Mouse (Mus musculus): ENCODE measurements around the gene Ap2a1.
A peak's percentile ranks its signal among the peaks of the same experiment; 100 is the strongest.

The Ap2a1 gene

DNA sequence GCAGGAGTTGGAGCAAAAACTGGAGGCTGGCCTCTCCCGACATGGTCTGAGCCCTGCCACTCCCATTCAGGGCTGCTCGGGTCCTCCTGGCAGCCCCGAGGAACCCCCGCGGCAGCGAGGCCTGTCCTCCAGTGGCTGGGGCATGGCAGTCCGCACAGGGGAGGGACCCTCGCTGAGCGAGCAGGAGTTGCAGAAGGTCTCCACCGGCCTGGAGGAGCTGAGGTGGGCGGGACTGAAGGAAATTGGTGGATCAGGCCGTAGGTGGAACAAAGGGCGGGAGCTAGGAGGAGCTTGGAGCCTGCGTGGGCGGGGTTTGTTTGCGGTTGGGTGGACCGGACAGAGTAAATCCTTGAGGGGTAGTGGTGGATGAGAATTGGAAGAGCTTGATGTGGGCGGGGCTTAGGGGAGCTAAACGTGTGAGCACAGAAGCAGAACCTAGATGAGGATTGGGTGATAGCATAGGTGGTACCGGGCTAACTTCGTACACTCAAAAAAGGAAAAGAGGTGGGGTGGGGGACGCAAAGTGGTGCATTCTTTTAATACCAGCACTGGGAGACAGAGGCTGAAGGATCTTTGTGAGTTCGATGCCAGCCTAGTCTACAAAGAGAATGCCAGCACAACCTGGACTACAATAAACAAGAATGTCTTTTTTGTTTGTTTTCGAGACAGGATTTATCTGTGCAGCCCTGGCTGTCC, 23.5 kb upstream of the Ap2a1 start:
- DNase-seq = peak; percentile 96

DNA sequence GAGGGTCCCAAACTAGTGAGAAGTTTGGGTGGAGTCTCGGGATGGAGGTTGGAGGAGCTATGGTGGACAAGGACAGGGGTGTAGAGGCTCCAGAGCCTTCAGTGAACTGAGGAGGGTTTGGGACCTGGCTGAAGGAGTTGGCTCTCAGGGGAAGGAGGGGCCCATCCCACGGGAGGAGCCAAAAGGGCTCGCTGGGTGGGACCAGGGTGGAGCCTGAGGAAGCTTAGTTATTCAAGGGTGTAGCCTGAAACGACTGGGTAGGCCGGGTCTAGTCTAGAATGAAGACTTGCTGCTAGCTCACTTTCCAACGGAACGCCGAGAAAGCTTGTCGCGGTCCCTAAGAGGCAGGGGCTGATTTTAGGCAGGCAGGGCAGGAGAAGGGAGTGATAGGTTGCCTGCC, 22.7 kb upstream of the Ap2a1 start:
- peak; percentile 83 for DNase-seq

DNA sequence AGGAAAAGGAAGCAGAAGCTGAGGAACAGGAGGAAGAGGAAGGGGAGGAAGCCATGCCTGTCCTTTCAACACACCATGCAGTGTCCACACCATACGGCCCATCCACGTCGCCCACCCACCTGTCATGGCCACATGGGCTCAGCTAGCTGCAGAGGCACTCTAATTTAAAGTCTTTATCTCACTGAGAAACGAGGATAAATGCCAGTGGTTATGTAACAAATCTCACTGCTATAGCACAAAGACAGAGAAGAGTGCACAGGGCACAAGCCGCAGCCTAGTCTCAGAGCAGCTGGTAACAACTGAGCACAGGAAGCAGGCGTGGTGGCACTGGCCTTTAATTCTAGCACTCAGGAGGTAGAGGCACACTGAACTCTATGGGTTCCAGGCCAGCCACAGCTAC, 20.6 kb upstream of the Ap2a1 start:
- DNase-seq = no peak

DNA sequence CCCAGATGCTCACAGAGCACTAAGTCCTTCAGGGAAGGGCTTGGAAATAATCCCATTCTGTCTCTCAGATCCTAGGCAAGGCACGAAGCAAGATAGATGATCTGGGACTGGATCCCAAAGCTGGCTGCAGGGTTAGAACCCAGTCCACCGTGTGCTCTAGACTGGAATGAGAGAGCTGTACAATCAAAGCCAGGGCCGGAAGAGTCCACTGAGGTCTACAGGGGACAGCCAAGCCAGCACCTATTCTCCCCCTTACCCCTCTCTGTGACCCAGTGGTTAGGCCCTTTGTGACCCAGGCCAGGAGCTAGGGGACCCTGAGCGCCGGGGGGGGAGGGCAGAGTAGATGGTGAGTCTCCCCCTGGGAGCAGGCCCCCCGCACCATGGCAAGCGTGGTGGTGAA, 13.6 kb upstream of the Ap2a1 start, which contains the start of gene Tsks:
TSS of gene Tsks (plus strand) at position 301 of the 400 bp plus-strand sequence.
- no peak for DNase-seq

DNA sequence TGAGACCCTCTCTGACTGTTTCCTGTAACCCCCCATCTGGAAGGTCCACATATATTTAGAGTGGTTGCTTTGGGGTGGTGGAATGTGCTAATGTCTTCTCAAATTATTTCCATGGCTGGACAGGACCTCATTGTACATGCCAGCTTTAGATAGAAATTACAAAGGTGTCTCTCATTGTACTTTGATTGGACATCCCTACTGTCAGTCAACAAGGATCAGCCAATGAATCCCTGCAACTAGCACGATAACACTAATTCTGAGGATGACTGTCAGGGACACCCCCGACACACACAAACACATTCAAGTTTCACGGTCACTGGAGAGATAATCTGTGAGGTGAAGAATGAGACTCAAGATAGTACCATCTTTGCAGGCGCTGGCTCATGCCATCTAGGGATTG, 9.4 kb upstream of the Ap2a1 start:
- DNase-seq = no peak

DNA sequence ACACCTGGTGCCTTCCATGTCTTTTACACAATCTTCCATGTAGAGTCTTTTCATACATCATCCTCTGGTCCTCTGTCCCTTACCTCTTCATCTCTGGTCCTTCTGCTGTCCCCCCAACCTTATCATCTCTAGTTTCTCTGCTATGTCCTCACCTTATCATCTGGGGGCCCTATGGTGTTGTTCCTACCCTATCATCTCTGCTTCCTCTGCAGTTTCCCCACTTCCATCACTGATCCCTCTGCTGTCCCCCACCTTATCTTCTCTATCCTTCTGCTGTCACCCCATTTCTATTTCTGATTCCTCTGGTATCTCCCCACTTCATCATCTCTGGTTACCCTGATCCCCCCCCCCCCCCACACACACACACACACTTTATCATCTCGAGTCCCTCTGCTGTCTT, 726 bp downstream of the Ap2a1 start:
- no peak for DNase-seq

DNA sequence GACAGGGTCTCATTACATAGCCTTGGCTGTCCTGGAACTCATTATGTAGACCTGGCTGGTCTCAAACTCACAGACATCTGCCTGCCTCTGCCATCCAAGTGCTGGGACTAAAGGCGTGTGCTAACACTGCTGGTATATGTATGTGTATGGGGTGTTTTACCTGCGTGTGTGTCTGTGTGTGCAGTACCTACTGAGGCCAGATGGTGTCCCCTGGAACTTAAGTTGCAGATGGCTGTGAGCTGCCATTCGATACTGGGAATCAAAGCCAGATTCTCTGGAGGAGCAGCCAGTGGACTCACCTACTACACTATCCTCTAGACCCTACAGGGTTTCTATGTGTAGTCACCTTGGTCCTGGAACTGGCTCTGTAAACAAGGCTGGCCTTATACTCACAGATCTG, 3.8 kb downstream of the Ap2a1 start:
- peak; percentile 56 for DNase-seq

DNA sequence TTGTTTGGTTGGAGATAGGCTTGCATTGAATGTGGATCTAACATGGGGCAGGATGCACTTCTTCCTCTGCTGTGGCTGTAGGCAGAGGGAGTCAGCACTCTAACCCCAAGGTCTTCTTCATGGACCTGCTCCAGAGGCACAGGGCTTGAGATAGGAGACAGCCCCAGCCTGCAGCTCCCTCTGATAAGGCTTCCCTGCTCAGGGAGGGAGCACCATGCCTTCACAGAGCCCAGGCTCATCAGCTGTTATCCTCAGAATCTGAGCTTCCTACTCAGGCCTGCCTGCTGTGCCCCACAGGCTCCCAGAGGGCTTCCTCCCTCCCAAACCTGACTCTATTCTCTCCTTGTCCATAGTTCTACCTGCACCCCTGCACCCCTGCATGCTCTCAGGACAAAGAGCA, 6.8 kb downstream of the Ap2a1 start:
- no peak for DNase-seq

DNA sequence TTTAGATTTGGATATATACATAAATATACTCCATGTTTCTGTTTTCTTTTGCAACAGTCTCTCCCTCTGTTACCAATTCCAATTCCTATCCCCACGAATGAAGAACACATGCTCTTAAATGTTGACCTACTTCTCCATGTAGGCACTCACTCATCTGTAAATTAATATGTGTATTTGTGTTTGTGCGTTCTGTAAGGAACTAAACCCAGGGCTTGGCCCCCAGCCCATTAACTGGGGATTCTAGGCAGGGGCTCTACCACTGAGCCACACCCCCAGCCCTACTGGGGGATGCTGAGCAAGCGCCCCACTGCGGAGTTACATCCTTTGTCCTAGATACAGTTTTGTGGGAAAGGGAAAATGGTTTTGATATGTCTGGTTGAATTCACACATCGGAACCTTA, 10.2 kb downstream of the Ap2a1 start:
- no peak for DNase-seq

DNA sequence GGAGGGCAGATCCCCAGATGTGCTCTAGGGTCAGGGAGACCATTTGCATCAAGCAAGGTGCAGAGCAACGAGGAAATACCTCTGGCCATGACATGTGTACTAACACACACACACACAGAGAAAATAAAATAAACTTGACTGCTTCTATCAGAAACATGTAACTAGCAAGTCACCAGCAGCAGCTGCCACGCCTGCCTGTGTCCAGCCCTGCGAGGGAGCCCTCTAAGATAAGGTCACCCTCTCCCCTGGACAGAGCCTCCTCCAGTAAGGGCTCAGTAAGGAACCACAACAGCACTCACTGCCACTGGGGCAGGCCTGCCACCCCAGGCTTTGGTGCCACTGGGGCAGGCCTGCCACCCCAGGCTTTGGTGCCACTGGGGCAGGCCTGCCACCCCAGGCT, 11.1 kb downstream of the Ap2a1 start:
- no peak for DNase-seq

DNA sequence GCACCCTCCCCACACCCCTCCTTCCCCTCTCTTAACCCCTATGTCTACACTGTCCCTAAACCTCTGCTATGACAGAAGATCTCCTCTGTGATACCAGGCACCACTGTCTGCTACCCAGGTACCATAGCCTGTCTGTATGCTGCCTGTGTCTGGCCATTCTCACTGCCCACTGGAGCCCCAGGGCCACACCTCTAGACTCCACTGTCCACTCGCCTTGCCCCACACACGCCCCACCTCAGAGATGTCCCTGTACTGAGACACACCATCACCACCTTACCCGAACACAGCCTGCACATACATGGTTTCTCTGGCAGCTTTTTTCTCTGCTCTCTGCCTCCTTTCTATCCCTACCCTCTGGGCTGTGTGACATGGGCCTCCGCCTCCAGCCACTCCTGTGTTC, 12.4 kb downstream of the Ap2a1 start:
- DNase-seq = no peak

DNA sequence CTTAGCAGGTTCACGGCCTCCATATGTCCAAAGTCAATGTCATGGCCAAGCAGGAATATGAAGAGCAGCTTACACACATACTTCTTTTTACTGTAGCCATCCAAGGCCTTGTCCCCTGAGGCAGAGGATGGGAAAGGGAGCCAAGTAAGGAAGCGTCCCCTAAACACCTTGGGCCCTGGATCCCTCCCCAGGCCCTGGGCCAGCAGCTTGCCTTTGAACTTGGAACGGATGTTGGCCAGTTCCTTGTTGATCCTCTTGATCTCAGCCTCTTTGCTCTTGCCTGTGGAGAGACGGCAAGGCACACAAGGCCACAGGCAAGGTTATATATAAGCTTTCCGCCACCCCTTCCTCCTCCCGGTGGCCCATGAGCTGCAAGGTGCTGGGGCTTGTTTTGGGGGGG, 13.1 kb downstream of the Ap2a1 start:
- no peak for DNase-seq

DNA sequence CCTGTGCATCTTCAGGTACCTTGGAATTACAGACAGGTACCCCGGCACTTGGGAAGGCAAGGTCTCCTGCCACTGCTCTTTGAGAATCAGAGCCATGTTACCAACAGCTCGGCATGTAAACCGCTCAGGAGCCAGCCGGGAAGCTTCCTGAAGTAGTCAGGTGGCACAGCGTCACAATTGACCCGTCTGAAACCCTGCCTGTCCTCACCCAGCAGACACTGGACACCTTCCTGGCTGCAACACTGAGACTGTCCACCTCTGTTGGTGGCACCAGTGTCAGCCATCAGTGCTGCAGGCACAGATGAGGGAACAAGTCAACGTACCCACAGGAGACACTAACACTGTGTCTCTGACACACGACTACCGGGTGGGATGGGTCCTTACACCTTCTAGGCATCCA, 14.0 kb downstream of the Ap2a1 start:
- no peak for DNase-seq

DNA sequence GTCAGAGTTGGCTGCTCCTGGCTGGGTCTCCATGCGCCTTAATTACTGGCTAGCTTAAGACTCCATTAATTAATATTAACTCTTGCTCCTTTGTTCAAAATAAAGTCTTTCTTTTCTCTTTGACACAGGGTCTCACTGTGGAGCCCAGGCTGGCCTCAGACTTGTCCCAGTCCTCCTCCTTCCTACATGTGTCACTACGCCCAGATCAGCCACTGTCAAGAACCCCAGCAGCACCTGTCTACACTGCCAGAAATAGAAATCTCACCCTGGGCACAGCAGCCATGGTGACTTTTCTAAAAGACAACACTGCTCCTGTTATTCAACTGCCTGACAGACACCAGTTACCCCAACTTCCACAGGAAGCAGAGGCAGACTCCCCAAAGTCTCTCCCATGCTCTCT, 14.9 kb downstream of the Ap2a1 start:
- no peak for DNase-seq

DNA sequence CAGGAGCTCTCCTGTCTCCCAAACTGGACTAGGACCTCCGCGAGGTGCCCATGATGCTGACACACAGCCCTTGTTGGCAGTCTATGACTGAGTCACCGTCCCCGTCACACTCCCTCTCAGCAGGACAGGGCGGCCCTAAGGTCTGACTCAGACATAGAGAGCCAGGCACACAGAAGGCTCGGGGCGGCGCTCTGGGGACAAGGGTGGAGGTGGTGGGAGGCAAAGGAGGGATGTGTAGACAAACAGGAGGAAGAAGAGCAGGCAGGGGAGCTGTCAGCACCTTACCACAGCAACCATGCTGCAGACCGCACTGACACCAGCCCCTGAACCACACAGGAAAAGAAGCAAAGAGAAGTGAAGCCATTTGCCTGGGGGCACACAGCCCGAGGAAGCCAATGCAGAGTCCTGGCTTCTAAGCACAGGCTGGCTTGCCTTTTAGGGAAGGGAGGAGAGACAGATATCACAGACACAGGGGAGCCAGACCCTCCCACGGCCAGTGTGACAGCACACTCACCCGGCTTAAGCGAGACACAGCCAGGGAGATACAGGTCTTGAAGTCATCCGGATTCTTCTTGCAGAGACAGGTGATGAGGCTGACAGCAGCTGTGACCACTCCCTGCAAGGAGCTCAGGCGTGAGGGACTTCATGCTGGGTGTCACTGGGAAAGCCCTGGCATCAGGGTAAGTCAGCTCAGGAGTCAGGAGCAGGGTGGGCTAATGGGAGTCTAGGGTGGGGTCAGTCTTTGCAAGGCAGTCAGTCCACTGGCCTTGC, 20.4 kb downstream of the Ap2a1 start:
- DNase-seq = no peak

DNA sequence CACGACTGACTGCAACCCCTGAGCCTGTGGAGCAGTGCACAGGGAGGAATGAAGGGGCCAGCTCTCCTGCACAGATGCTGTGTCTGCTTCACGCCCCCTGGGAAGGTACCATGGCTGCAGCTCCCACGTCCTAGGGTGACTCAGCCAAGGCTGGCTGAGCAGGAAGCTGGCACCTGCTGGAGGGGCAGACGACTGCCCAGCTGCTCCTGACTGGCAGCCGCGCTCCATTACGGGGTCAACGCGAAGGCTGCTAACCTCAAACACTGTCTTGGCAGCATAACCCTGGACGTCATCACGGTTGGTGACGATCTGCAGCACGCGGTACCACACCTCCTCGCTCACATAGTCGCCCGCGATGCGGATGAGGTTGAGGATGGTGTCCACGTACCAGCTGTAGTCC, 23.9 kb downstream of the Ap2a1 start:
- no peak for DNase-seq

DNA sequence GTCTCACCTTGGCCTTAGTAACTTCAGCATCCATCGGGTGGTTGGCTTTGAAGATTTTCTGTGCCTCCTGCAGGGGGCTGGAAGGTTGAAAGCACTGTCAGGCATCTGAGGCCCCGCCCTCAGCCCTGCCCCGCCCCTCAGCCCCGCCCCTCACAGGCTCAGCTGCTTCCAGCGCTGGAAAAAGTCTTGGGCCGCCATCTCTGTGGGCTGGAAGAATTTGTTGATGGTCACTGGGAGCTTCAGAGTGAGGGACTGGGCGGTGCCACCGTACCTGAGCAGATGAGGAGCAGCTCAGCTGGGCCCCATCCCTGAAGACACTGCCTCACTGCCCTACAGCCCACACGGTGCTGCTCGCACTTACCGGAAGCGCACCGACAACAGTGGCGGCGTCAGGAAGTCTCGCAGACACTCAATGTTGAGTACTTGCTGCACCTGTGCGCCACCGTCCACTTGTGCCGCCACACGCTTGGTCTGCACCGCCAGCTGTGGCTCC, 28.0 kb downstream of the Ap2a1 start:
- no peak for DNase-seq

DNA sequence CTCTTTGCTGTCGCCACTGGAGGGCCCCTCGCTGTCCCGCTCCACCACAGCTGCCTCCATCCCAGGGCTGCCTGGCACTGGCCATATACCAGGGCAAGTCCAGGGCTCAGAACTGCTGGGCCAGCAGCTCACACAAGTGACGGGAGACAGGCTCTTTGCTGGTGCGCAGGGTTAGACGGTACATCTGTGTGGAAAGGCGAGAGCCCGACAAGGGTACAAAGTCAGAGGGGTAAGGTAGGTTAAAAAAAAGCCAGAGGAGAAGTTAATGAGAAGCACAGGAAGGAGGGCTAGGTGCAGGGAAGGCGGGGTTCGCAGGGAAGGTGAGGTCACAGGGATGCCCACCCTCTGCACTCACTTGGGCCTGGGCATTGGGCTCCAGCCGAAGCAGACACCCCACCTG, 28.7 kb downstream of the Ap2a1 start:
- no peak for DNase-seq

DNA sequence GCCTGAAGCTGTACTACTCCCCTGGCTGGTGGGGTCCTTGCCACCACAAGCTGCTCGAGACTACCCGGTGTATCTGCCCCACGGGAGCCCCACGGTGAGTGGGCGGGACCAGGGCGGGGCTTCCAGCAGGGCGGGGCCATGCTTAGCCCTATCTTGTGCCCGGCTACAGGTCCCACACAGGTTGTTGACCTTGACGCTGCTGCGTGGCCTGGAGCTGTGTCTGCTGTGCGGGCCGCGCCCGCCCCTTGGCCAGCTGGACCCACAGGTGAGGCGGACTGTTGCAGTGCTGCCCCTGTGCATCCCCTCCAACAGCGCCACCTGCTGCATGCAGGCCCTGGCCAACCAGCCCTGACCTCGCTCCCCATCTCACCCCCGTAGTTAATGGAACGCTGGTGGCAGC, 30.7 kb downstream of the Ap2a1 start:
- peak; percentile 72 for DNase-seq

DNA sequence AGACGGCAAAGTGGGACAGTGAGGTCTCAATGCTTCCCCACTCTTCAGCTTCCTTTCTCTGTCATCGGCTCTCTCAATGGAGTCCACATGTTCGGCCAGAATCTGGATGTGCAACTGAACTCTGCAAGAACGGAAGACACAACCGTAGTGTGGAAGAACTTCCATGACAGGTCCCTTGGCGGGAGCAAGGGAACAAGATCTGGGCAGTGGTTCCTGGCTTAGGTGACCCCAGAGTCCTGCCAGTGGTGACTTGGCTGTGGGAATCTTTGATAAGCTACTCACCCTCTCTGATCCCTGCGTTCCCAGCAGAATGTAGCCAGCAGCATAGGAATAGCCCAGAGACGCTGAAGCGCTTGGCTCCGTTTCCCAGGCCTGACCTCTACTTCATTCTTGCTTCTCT, 32.8 kb downstream of the Ap2a1 start:
- DNase-seq = no peak

DNA sequence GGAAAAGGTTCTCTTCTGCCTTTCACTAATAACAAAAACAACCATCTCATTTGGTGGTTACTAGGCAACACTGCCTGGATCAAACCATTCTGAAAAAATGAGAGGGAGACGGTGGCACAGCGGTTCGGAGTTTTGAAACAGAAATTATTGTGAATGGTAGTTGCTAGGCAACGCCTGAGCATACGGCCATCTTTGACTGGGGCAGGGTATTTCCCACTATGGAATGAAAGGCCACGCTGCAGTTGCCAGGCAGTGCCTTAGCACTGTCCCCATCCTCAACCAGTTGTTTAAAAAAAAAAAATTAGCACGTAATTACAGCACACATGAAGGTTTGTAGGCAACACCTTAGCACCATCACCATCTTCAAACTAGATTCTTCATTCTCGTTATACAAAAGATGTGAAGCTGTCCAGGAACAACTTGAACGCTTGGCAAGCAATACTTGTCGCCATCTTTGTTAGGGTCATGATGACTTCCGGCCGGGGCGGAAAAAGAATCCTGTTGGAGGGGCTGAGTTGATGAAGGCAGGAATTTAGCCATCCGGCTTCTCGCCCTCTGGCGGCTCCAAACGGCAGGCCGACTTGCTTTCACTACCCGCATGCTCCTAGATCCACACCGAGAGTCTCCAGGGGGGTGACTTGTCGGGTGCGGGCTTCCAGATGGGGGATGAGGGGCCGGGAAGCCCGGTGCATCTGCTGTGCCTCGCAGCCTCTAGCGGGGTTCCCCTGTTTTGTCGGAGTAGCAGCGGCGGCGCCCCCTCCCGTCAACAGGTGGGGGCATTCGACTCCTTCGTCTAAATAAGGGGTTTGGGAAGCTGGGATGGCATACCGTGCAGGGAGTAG, 33.5 kb downstream of the Ap2a1 start, which contains the start of gene Fuz:
TSS of gene Fuz (plus strand) at position 487 of the 842 bp plus-strand sequence.
- peak; percentile 92 for DNase-seq

DNA sequence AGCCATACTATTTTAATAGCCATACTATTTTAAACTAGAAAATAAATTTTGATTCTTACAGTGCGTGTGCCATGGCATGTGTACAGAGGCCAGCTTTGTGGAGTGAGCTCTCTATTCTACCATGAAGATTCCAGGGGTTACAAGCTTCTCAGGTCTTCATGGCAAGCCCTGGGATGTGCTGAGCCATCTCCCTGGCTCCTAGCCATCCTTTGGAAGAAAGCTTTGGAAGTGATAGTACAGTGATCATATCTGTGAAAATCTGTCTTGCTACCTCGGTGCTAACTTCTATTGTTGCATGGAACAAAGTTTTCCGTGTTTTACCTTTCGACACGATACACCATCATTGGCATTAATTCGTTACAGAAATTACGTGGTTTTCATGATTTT, 34.1 kb downstream of the Ap2a1 start:
- DNase-seq = no peak

DNA sequence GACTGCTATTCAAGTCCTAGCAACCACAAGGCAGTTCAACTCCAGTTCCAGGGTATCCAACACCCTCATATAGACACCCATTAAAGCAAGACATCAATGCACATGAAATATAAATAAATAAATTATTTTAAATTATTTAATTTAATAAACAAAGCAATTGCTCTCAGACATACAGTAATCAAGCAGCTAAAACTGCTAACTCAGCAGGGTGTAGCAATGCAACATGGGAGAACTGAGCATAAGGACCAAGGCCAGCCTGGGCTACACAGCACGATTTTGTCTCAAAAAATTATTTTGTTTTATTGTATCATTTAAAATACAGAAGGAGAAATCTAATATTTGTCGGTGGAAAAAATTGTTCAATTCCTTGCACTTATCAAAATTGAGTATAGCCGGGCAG, 35.1 kb downstream of the Ap2a1 start:
- DNase-seq = no peak

DNA sequence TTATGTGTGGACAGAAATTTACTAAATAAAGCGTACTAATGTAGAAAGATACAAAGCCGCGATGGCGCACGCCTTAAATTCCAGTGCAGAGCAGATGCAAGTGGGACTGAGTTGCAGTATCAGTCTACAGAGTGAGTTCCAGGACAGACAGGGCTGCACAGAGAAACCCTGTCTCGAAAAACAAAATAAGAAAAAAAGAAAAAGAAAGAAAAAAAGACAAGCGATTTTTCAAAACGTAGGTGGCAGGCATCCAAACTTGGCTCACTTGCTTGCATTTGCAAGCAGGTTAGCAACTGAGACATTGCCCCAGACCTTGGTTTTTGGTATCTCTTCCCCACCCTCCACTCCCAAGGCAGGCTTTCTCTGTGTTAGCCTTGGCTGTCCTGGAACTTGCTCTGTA, 36.1 kb downstream of the Ap2a1 start:
- no peak for DNase-seq
